Mouse (Mus musculus): ENCODE results near the gene Klhdc2.

Gene Klhdc2

GRCm38 (mm10) chr12:69300391-69300790, 3.9 kb downstream of the Klhdc2 start:
- DNase-seq (ENCODE audit: low spot score), result no peak

GRCm38 (mm10) chr12:69302171-69302570, 5.7 kb downstream of the Klhdc2 start:
- DNase-seq (ENCODE audit: low spot score), result no peak

GRCm38 (mm10) chr12:69304051-69304450, 7.6 kb downstream of the Klhdc2 start:
- DNase-seq (ENCODE audit: low spot score), result no peak

GRCm38 (mm10) chr12:69306333-69306732, 9.9 kb downstream of the Klhdc2 start:
- DNase-seq (ENCODE audit: low spot score), result no peak

GRCm38 (mm10) chr12:69309659-69310058, 13.2 kb downstream of the Klhdc2 start:
- no peak for DNase-seq (ENCODE audit: low spot score)

- DNase-seq (ENCODE audit: low spot score), result no peak
Observed at GRCm38 (mm10) chr12:69318431-69318830, 21.9 kb downstream of the Klhdc2 start.

- DNase-seq (ENCODE audit: low spot score), result no peak
Observed at GRCm38 (mm10) chr12:69331187-69331586, 34.7 kb downstream of the Klhdc2 start.

- no peak for DNase-seq (ENCODE audit: low spot score)
Observed at GRCm38 (mm10) chr12:69332147-69332546, 35.7 kb downstream of the Klhdc2 start.

- DNase-seq (ENCODE audit: low spot score), result no peak
Observed at GRCm38 (mm10) chr12:69333547-69333946, 37.1 kb downstream of the Klhdc2 start.

GRCm38 (mm10) chr12:69349928-69350327, 53.4 kb downstream of the Klhdc2 start:
- no peak for DNase-seq (ENCODE audit: low spot score)

GRCm38 (mm10) chr12:69351685-69352084, 55.2 kb downstream of the Klhdc2 start:
- DNase-seq (ENCODE audit: low spot score), result no peak

- DNase-seq (ENCODE audit: low spot score), result peak; percentile 77
Observed at GRCm38 (mm10) chr12:69356546-69357299, 60.2 kb downstream of the Klhdc2 start, which contains the start of gene Nemf. TSS of gene Nemf (minus strand) at chr12:69357165.

GRCm38 (mm10) chr12:69357300-69357646, 60.8 kb downstream of the Klhdc2 start:
- DNase-seq (ENCODE audit: low spot score), result no peak
